Mouse (Mus musculus) spleen, adult 2 months (tissue): ENCODE measurements around the gene Scaf1. TPM values are rescaled to one million over a fixed set of nuclear protein-coding genes. Genes with fewer than 3 reads are reported as not detected.
A peak's percentile ranks its signal among the peaks of the same experiment; 100 is the strongest.

Experiments
- DNase-seq, 2 experiments: peaks; one replicate each; pipeline versions ENCODE4 v3.0.0 to v3.0.0-alpha.2; 2012 to 2021; ENCODE audit warnings: low spot score in 2 of 2, low read depth in 1 of 2
- H3K27ac ChIP-seq: fragments of 200-500 bp; 2 replicates; pipeline ENCODE4 v1.5.1; 2012; ENCODE audit warnings: low read length, inconsistent platforms; ENCODE audit not compliant: insufficient read depth
- H3K27me3 ChIP-seq: fragments of 200-500 bp; 2 replicates; pipeline ENCODE4 v1.6.1; 2012; ENCODE audit warnings: mild to moderate bottlenecking, moderate library complexity, low read length, inconsistent platforms; ENCODE audit not compliant: control insufficient read depth, insufficient read depth
- H3K36me3 ChIP-seq: fragments of 200-500 bp; 2 replicates; pipeline ENCODE4 v1.6.1; 2012; ENCODE audit warnings: mild to moderate bottlenecking, low read length, inconsistent platforms; ENCODE audit not compliant: control insufficient read depth, insufficient read depth
- H3K4me1 ChIP-seq: fragments of 200-500 bp; 2 replicates; pipeline ENCODE4 v1.6.1; 2011; ENCODE audit warnings: inconsistent platforms; ENCODE audit not compliant: control insufficient read depth, insufficient read depth, insufficient read length
- H3K4me3 ChIP-seq: fragments of 200-500 bp; 2 replicates; pipeline ENCODE4 v1.5.1; 2011; ENCODE audit warnings: mild to moderate bottlenecking, inconsistent platforms; ENCODE audit not compliant: insufficient read depth, insufficient read length; ENCODE audit errors: extremely low read depth
- CTCF ChIP-seq: fragments of 200-500 bp; IDR thresholded peaks from 2 replicates; pipeline ENCODE4 v1.5.1; 2011; ENCODE audit warnings: mild to moderate bottlenecking, inconsistent platforms; ENCODE audit not compliant: insufficient read depth, insufficient read length, insufficient replicate concordance; ENCODE audit errors: extremely low read depth
- POLR2A ChIP-seq: fragments of 200-500 bp; IDR thresholded peaks from 2 replicates; pipeline ENCODE4 v1.6.1; 2011; ENCODE audit warnings: low read depth, low read length, inconsistent platforms
- WGBS: fragments of 180-500 bp; shearing (Covaris S2); methylation state at CpG from one replicate; pipeline ENCODE4 v1.1.7; 2018; 5-methylcytosine and 5-hydroxymethylcytosine counted together
- polyA plus RNA-seq: library from polyadenylated mRNA; depleted of rRNA; stranded (reverse); fragments of >200 nt; gene quantifications from 2 replicates; pipeline ENCODE4 v1.2.3, GENCODE M21; 2012

The Scaf1 gene
- polyA plus RNA-seq, 1 experiment, result 59.0 TPM

- no peak overlapping the region for H3K27ac ChIP-seq
- peaks cover 13% of the 10 kb centered on the region; the same call in 1 of the 2 replicates for H3K4me1 ChIP-seq
- no peaks in the 10 kb centered on the region; the same call in 1 of the 2 replicates for H3K36me3 ChIP-seq
- H3K4me3 ChIP-seq, result no peak overlapping the region
- no peak for TF ChIP-seq POLR2A
- no peak for TF ChIP-seq CTCF
- H3K27me3 ChIP-seq, result no peaks in the 10 kb centered on the region
- DNase-seq, result no peak
- 92% methylated on average over 9 of the region's 9 CpGs for WGBS
These were observed 4.1 kb upstream of the Scaf1 start for GRCm38 (mm10) chr7:45020225-45020624.

- no peak for DNase-seq
- no peaks in the 10 kb centered on the region; the same call in 1 of the 2 replicates for H3K36me3 ChIP-seq
- peaks cover 13% of the 10 kb centered on the region; the same call in 1 of the 2 replicates for H3K4me1 ChIP-seq
- peak overlapping the region; percentile 19; the same call in 1 of the 2 replicates for H3K4me3 ChIP-seq
- peak overlapping the region; percentile 43; the same call in 1 of the 2 replicates for H3K27ac ChIP-seq
- no peak for TF ChIP-seq CTCF
- no peak for TF ChIP-seq POLR2A
- WGBS, result 39% methylated on average over 8 of the region's 8 CpGs
- no peaks in the 10 kb centered on the region for H3K27me3 ChIP-seq
These were observed 2.9 kb upstream of the Scaf1 start for GRCm38 (mm10) chr7:45019031-45019571.

GRCm38 (mm10) chr7:45017242-45018061 lies 1.3 kb upstream of the Scaf1 start, which contains the start of gene Rras:
Gene Rras (plus strand): TSS chr7:45017961.
- peak; percentile 92 to 99 for DNase-seq
- H3K27me3 ChIP-seq, result no peaks in the 10 kb centered on the region
- no peak for TF ChIP-seq CTCF
- no peak; the same call in 1 of the 2 replicates for TF ChIP-seq POLR2A
- H3K4me3 ChIP-seq, result peak within 1 kb of the TSS; percentile 72
- peaks cover 13% of the 10 kb centered on the region; the same call in 1 of the 2 replicates for H3K4me1 ChIP-seq
- 1% methylated on average over 35 of the region's 36 CpGs for WGBS
- H3K27ac ChIP-seq, result peak within 1 kb of the TSS; percentile 89
- peaks cover 2% of the 10 kb centered on the region for H3K36me3 ChIP-seq

- H3K36me3 ChIP-seq, result peaks cover 6% of the 10 kb centered on the region
- H3K4me3 ChIP-seq, result peak overlapping the region; percentile 72
- H3K27ac ChIP-seq, result peak overlapping the region; percentile 89
- TF ChIP-seq POLR2A (no peak), CTCF (no peak)
- peaks cover 13% of the 10 kb centered on the region; the same call in 1 of the 2 replicates for H3K4me1 ChIP-seq
- WGBS, result under 1% methylated on average over 4 of the region's 4 CpGs
- H3K27me3 ChIP-seq, result no peaks in the 10 kb centered on the region
- DNase-seq, result no peak
These were observed 598 bp upstream of the Scaf1 start for GRCm38 (mm10) chr7:45016761-45017160.

DNA sequence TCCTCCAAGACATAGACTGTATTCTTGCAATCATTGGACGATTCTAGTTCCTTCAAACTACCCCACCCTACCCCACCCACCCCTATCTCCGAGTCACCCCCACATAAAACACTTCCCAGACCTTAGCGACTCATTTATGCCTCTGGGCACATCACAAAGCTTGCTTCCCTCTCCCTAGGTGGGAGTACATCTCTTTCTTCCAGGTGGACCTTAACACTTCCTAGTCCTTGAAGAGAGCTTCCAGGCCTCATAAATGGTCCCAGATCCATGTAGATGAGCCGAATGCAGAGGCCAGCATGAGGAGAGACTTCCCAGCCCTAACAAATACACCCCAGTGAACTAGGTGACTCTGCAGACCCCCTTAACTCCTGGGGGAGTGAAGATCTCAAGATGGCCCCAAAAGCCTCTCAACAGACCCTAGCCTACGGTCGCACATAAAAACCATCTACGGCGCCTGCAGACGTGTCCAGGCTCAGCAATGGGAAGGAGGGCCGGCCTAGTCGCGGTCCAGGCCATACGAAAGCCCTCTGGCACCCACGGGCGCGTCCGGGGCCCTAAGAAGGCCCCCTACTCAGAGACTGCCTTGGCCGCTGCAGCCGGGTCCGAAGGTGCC lies 713 bp downstream of the Scaf1 start:
- Histone ChIP-seq H3K27ac (peak overlapping the region; percentile 68), H3K27me3 (no peaks in the 10 kb centered on the region), H3K36me3 (peaks cover 10% of the 10 kb centered on the region), H3K4me3 (peak overlapping the region; percentile 81), H3K4me1 (peaks cover 13% of the 10 kb centered on the region; the same call in 1 of the 2 replicates)
- no peak for TF ChIP-seq CTCF
- no peak for TF ChIP-seq POLR2A
- 1% methylated on average over 20 of the region's 20 CpGs for WGBS
- DNase-seq, result no peak

GRCm38 (mm10) chr7:45014096-45014451 lies 2.1 kb downstream of the Scaf1 start:
- Histone ChIP-seq H3K36me3 (peaks cover 10% of the 10 kb centered on the region), H3K4me1 (peaks cover 10% of the 10 kb centered on the region; the same call in 1 of the 2 replicates), H3K27me3 (no peaks in the 10 kb centered on the region), H3K4me3 (no peak overlapping the region), H3K27ac (no peak overlapping the region)
- DNase-seq, result no peak
- WGBS, result 94% methylated on average over 3 of the region's 3 CpGs
- TF ChIP-seq CTCF (no peak), POLR2A (no peak)
